Mouse (Mus musculus): Measurements from ENCODE around the gene Gm10226. TPM values are rescaled to one million over a fixed set of nuclear protein-coding genes. Genes with fewer than 3 reads are reported as not detected.
"Not testable (repeated sequence)": the region's sequence is repeated elsewhere in the genome, so short reads cannot be mapped to it uniquely, and the experiment has no call there.

Gm10226 gene
- 4.6 and 7.9 TPM in 2 replicates for polyA plus RNA-seq (2015; fragmentation: Nextera tagmentation; extraction: Ambion mirVana)

GRCm38 (mm10) chr17:21691560-21691959 lies at the start of gene Gm10226:
TSS of gene Gm10226 (plus strand) at chr17:21691860.
- peaks cover 6% of the 10 kb centered on the region; the same call in 1 of the 2 replicates for H3K36me3 ChIP-seq (ENCODE audit: insufficient read depth, low read length)
- no peak within 1 kb of the TSS for H3K4me3 ChIP-seq (replicated peaks; ENCODE audit: low read depth, low read length)
- H3K4me1 ChIP-seq (replicated peaks; ENCODE audit: insufficient read depth, low read length), result no peaks in the 10 kb centered on the region
- H3K27me3 ChIP-seq (ENCODE audit: insufficient read depth, low read length), result no peaks in the 10 kb centered on the region
- DNase-seq (ENCODE audit: low spot score) (no peak), ATAC-seq (replicated peaks; ENCODE audit: low FRiP score, low read depth) (no peak)
- H3K4me2 ChIP-seq (ENCODE audit: low read length), result no peak within 1 kb of the TSS
- H3K9ac ChIP-seq (ENCODE audit: low read depth, low read length), result no peak within 1 kb of the TSS
- H3K27ac ChIP-seq, result no peak within 1 kb of the TSS
- no peaks in the 10 kb centered on the region for H3K9me3 ChIP-seq (replicated peaks; ENCODE audit: low read length)
- WGBS, result 88% methylated on average over 3 of the region's 3 CpGs
- no peak for TF ChIP-seq CTCF (IDR thresholded peaks at IDR 0.05; ENCODE audit: low read depth)

- H3K4me3 ChIP-seq (replicated peaks; ENCODE audit: low read depth, low read length), result no peak overlapping the region
- no peaks in the 10 kb centered on the region for H3K9me3 ChIP-seq (replicated peaks; ENCODE audit: low read length)
- H3K27ac ChIP-seq, result no peak overlapping the region
- H3K27me3 ChIP-seq (ENCODE audit: insufficient read depth, low read length), result no peaks in the 10 kb centered on the region
- no peak for TF ChIP-seq CTCF (IDR thresholded peaks at IDR 0.05; ENCODE audit: low read depth)
- H3K36me3 ChIP-seq (ENCODE audit: insufficient read depth, low read length), result no peaks in the 10 kb centered on the region
- H3K4me2 ChIP-seq (ENCODE audit: low read length), result no peak overlapping the region
- no peaks in the 10 kb centered on the region for H3K4me1 ChIP-seq (replicated peaks; ENCODE audit: insufficient read depth, low read length)
- ATAC-seq (replicated peaks; ENCODE audit: low FRiP score, low read depth) (no peak), DNase-seq (ENCODE audit: low spot score) (peak; percentile 6)
- H3K9ac ChIP-seq (ENCODE audit: low read depth, low read length), result no peak overlapping the region
- WGBS, result 29% methylated on average over 3 of the region's 3 CpGs
Observed at GRCm38 (mm10) chr17:21648791-21649190, 42.9 kb upstream of the Gm10226 start.

- H3K27me3 ChIP-seq (ENCODE audit: insufficient read depth, low read length), result no peaks in the 10 kb centered on the region
- WGBS, result 32% methylated on average over 2 of the region's 2 CpGs
- peak; percentile 61 for DNase-seq (ENCODE audit: low spot score)
- H3K4me1 ChIP-seq (replicated peaks; ENCODE audit: insufficient read depth, low read length), result no peaks in the 10 kb centered on the region
- no peaks in the 10 kb centered on the region for H3K9me3 ChIP-seq (replicated peaks; ENCODE audit: low read length)
- peak; percentile 67 for TF ChIP-seq CTCF (IDR thresholded peaks at IDR 0.05; ENCODE audit: low read depth)
- H3K4me2 ChIP-seq (ENCODE audit: low read length), result peak overlapping the region; percentile 47
- peak overlapping the region; percentile 52; the same call in 1 of the 2 replicates for H3K9ac ChIP-seq (ENCODE audit: low read depth, low read length)
- H3K36me3 ChIP-seq (ENCODE audit: insufficient read depth, low read length), result no peaks in the 10 kb centered on the region
- H3K4me3 ChIP-seq (replicated peaks; ENCODE audit: low read depth, low read length), result peak overlapping the region; percentile 38
- peak; percentile 71 for ATAC-seq (replicated peaks; ENCODE audit: low FRiP score, low read depth)
- peak overlapping the region; percentile 67; the same call in 1 of the 2 replicates for H3K27ac ChIP-seq
Observed at GRCm38 (mm10) chr17:21649936-21650335, 41.7 kb upstream of the Gm10226 start.

GRCm38 (mm10) chr17:21650364-21650907 lies 41.2 kb upstream of the Gm10226 start, which contains the start of gene Zfp983:
TSS of gene Zfp983 (plus strand) at chr17:21650624.
- H3K27me3 ChIP-seq (ENCODE audit: insufficient read depth, low read length); H3K9me3 ChIP-seq (replicated peaks; ENCODE audit: low read length); H3K4me1 ChIP-seq (replicated peaks; ENCODE audit: insufficient read depth, low read length); H3K36me3 ChIP-seq (ENCODE audit: insufficient read depth, low read length): not testable (repeated sequence)
- peak within 1 kb of the TSS; percentile 52; the same call in 1 of the 2 replicates for H3K9ac ChIP-seq (ENCODE audit: low read depth, low read length)
- peak within 1 kb of the TSS; percentile 38 for H3K4me3 ChIP-seq (replicated peaks; ENCODE audit: low read depth, low read length)
- H3K27ac ChIP-seq, result peak within 1 kb of the TSS; percentile 67; the same call in 1 of the 2 replicates
- peak; percentile 99 for ATAC-seq (replicated peaks; ENCODE audit: low FRiP score, low read depth)
- peak; percentile 96 for DNase-seq (ENCODE audit: low spot score)
- 1% methylated on average over 17 of the region's 17 CpGs for WGBS
- peak within 1 kb of the TSS; percentile 47 for H3K4me2 ChIP-seq (ENCODE audit: low read length)

- not testable (repeated sequence) for H3K9ac ChIP-seq (ENCODE audit: low read depth, low read length); H3K9me3 ChIP-seq (replicated peaks; ENCODE audit: low read length); H3K4me1 ChIP-seq (replicated peaks; ENCODE audit: insufficient read depth, low read length); H3K4me3 ChIP-seq (replicated peaks; ENCODE audit: low read depth, low read length); H3K27ac ChIP-seq; H3K27me3 ChIP-seq (ENCODE audit: insufficient read depth, low read length); ATAC-seq (replicated peaks; ENCODE audit: low FRiP score, low read depth); H3K4me2 ChIP-seq (ENCODE audit: low read length); DNase-seq (ENCODE audit: low spot score); H3K36me3 ChIP-seq (ENCODE audit: insufficient read depth, low read length)
- WGBS, result 13% methylated on average over 1 of the region's 1 CpGs
Observed at GRCm38 (mm10) chr17:21678826-21679225, 12.8 kb upstream of the Gm10226 start.

- no peaks in the 10 kb centered on the region for H3K9me3 ChIP-seq (replicated peaks; ENCODE audit: low read length)
- H3K4me1 ChIP-seq (replicated peaks; ENCODE audit: insufficient read depth, low read length), result no peaks in the 10 kb centered on the region
- peak; percentile 100 for ATAC-seq (replicated peaks; ENCODE audit: low FRiP score, low read depth)
- H3K27ac ChIP-seq, result peak overlapping the region; percentile 78
- WGBS, result 2% methylated on average over 9 of the region's 9 CpGs
- 0 out of 2 replicates have a peak overlapping the region, but pooled peaks have one; percentile 37 for H3K9ac ChIP-seq (ENCODE audit: low read depth, low read length)
- DNase-seq (ENCODE audit: low spot score), result peak; percentile 95
- no peaks in the 10 kb centered on the region for H3K36me3 ChIP-seq (ENCODE audit: insufficient read depth, low read length)
- TF ChIP-seq CTCF (IDR thresholded peaks at IDR 0.05; ENCODE audit: low read depth), result peak; percentile 82
- peak overlapping the region; percentile 40 for H3K4me3 ChIP-seq (replicated peaks; ENCODE audit: low read depth, low read length)
- H3K27me3 ChIP-seq (ENCODE audit: insufficient read depth, low read length), result no peaks in the 10 kb centered on the region
- peak overlapping the region; percentile 60 for H3K4me2 ChIP-seq (ENCODE audit: low read length)
Observed at GRCm38 (mm10) chr17:21679273-21680018, 12.2 kb upstream of the Gm10226 start.

GRCm38 (mm10) chr17:21680019-21680376 lies 11.7 kb upstream of the Gm10226 start:
- not testable (repeated sequence) for DNase-seq (ENCODE audit: low spot score); H3K9me3 ChIP-seq (replicated peaks; ENCODE audit: low read length); H3K36me3 ChIP-seq (ENCODE audit: insufficient read depth, low read length); ATAC-seq (replicated peaks; ENCODE audit: low FRiP score, low read depth); H3K27me3 ChIP-seq (ENCODE audit: insufficient read depth, low read length); H3K4me1 ChIP-seq (replicated peaks; ENCODE audit: insufficient read depth, low read length)
- H3K27ac ChIP-seq, result peak overlapping the region; percentile 78; the same call in 1 of the 2 replicates
- peak overlapping the region; percentile 40 for H3K4me3 ChIP-seq (replicated peaks; ENCODE audit: low read depth, low read length)
- H3K4me2 ChIP-seq (ENCODE audit: low read length), result peak overlapping the region; percentile 60
- 2% methylated on average over 10 of the region's 10 CpGs for WGBS
- 0 out of 2 replicates have a peak overlapping the region, but pooled peaks have one; percentile 37 for H3K9ac ChIP-seq (ENCODE audit: low read depth, low read length)
